Mouse (Mus musculus) induced T-regulatory cell, adult 2 months (primary cell): ENCODE data around the gene Wasf3.
"Not testable (repeated sequence)": the region's sequence is repeated elsewhere in the genome, so short reads cannot be mapped to it uniquely, and the experiment has no call there.

ENCODE experiments used
- DNase-seq: peaks from one replicate; pipeline ENCODE4 v3.0.0-alpha.2; 2012; ENCODE audit warnings: low read depth

Gene Wasf3

GRCm38 (mm10) chr5:146401012-146401411 is 16.2 kb downstream of the Wasf3 start:
- DNase-seq, result not testable (repeated sequence)

- DNase-seq, result no peak
These were observed 17.5 kb downstream of the Wasf3 start for GRCm38 (mm10) chr5:146402311-146402710.

- DNase-seq, result no peak
These were observed 19.1 kb downstream of the Wasf3 start for GRCm38 (mm10) chr5:146403923-146404322.

GRCm38 (mm10) chr5:146406133-146406532 is 21.3 kb downstream of the Wasf3 start:
- DNase-seq, result no peak

GRCm38 (mm10) chr5:146407791-146408190 is 23.0 kb downstream of the Wasf3 start:
- DNase-seq, result no peak

GRCm38 (mm10) chr5:146408604-146409003 is 23.8 kb downstream of the Wasf3 start:
- DNase-seq, result no peak

GRCm38 (mm10) chr5:146410821-146411220 is 26.0 kb downstream of the Wasf3 start:
- no peak for DNase-seq

GRCm38 (mm10) chr5:146412743-146413430 is 28.1 kb downstream of the Wasf3 start:
- no peak for DNase-seq

GRCm38 (mm10) chr5:146414611-146415010 is 29.8 kb downstream of the Wasf3 start:
- no peak for DNase-seq

GRCm38 (mm10) chr5:146415218-146415617 is 30.4 kb downstream of the Wasf3 start:
- DNase-seq, result no peak

- no peak for DNase-seq
These were observed 31.7 kb downstream of the Wasf3 start for GRCm38 (mm10) chr5:146416331-146417110.

GRCm38 (mm10) chr5:146418092-146418491 is 33.3 kb downstream of the Wasf3 start:
- no peak for DNase-seq

- DNase-seq, result peak; percentile 33
These were observed 35.3 kb downstream of the Wasf3 start for GRCm38 (mm10) chr5:146420081-146420480.

- DNase-seq, result no peak
These were observed 40.0 kb downstream of the Wasf3 start for GRCm38 (mm10) chr5:146424711-146425326.

- DNase-seq, result no peak
These were observed 40.9 kb downstream of the Wasf3 start for GRCm38 (mm10) chr5:146425656-146426055.

GRCm38 (mm10) chr5:146428109-146428508 is 43.3 kb downstream of the Wasf3 start:
- no peak for DNase-seq

GRCm38 (mm10) chr5:146431821-146432220 is 47.0 kb downstream of the Wasf3 start:
- DNase-seq, result no peak

GRCm38 (mm10) chr5:146432476-146432875 is 47.7 kb downstream of the Wasf3 start:
- DNase-seq, result no peak

GRCm38 (mm10) chr5:146435316-146435715 is 50.5 kb downstream of the Wasf3 start:
- no peak for DNase-seq

- no peak for DNase-seq
These were observed 52.0 kb downstream of the Wasf3 start for GRCm38 (mm10) chr5:146436796-146437195.

GRCm38 (mm10) chr5:146439152-146439781 is 54.5 kb downstream of the Wasf3 start:
- no peak for DNase-seq

GRCm38 (mm10) chr5:146440273-146440672 is 55.5 kb downstream of the Wasf3 start:
- DNase-seq, result peak; percentile 0
